Mouse (Mus musculus) adrenal gland, adult 18-20 months (tissue): ENCODE data around the gene Emp3. TPM values are rescaled to one million over a fixed set of nuclear protein-coding genes. Genes with fewer than 3 reads are reported as not detected.
"Not testable (repeated sequence)": the region's sequence is repeated elsewhere in the genome, so short reads cannot be mapped to it uniquely, and the experiment has no call there.

Experiments used
- DNase-seq, 2 experiments: peaks; one replicate each; pipeline ENCODE4 v3.0.0; 2021 to 2022; ENCODE audit warnings: low spot score in 2 of 2
- total RNA-seq, 2 experiments: library from RNA; stranded (reverse); gene quantifications; 1 replicate in 1 of 2; 2 replicates in 1 of 2; pipeline ENCODE4 v1.2.3; 2021

Emp3 gene
- total RNA-seq, 2 experiments from 2014 or later: 299 to 421 TPM

GRCm38 (mm10) chr7:45916056-45917003 lies 4.9 kb downstream of the Emp3 start:
- DNase-seq: peak; percentile 59 to 63

- no peak for DNase-seq
Measured at GRCm38 (mm10) chr7:45915011-45915410, 6.2 kb downstream of the Emp3 start.

- no peak for DNase-seq
Measured at GRCm38 (mm10) chr7:45914067-45914466, 7.1 kb downstream of the Emp3 start.

- DNase-seq: no peak
Measured at GRCm38 (mm10) chr7:45909145-45909544, 12.1 kb downstream of the Emp3 start.

- DNase-seq: no peak
Measured at GRCm38 (mm10) chr7:45908384-45908783, 12.8 kb downstream of the Emp3 start.

GRCm38 (mm10) chr7:45906622-45907021 lies 14.6 kb downstream of the Emp3 start:
- DNase-seq: no peak

GRCm38 (mm10) chr7:45902481-45903002 lies 18.7 kb downstream of the Emp3 start:
- no peak for DNase-seq

- no peak for DNase-seq
Measured at GRCm38 (mm10) chr7:45901562-45901961, 19.6 kb downstream of the Emp3 start.

GRCm38 (mm10) chr7:45898125-45898524 lies 23.1 kb downstream of the Emp3 start:
- not testable (repeated sequence) for DNase-seq

- DNase-seq: peak; percentile 47 to 53
Measured at GRCm38 (mm10) chr7:45897258-45897757, 23.9 kb downstream of the Emp3 start.

- DNase-seq: peak; percentile 91 to 92
Measured at GRCm38 (mm10) chr7:45896517-45897257, 24.5 kb downstream of the Emp3 start, which contains the start of the genes Syngr4 and Tmem143. Gene Syngr4 (minus strand): TSS chr7:45896714. Gene Tmem143 (plus strand): TSS chr7:45896941.

GRCm38 (mm10) chr7:45895931-45896516 lies 25.2 kb downstream of the Emp3 start:
- DNase-seq: no peak

GRCm38 (mm10) chr7:45892651-45893050 lies 28.6 kb downstream of the Emp3 start:
- no peak for DNase-seq

- DNase-seq: no peak
Measured at GRCm38 (mm10) chr7:45887246-45887645, 34.0 kb downstream of the Emp3 start.

GRCm38 (mm10) chr7:45881011-45881410 lies 40.2 kb downstream of the Emp3 start:
- no peak for DNase-seq

GRCm38 (mm10) chr7:45880531-45880930 lies 40.7 kb downstream of the Emp3 start:
- no peak for DNase-seq

- not testable (repeated sequence) for DNase-seq
Measured at GRCm38 (mm10) chr7:45878278-45878677, 42.9 kb downstream of the Emp3 start, which contains the start of gene Grin2d. Gene Grin2d (minus strand): TSS chr7:45878378.

GRCm38 (mm10) chr7:45876895-45877294 lies 44.3 kb downstream of the Emp3 start:
- DNase-seq: no peak

- peak; percentile 61 to 75 for DNase-seq
Measured at GRCm38 (mm10) chr7:45873061-45873947, 47.9 kb downstream of the Emp3 start.

- DNase-seq: peak; percentile 89 to 94
Measured at GRCm38 (mm10) chr7:45872624-45873023, 48.6 kb downstream of the Emp3 start, which contains the start of gene Kdelr1. Gene Kdelr1 (plus strand): TSS chr7:45872772.
